Mouse (Mus musculus) right cerebral cortex, adult 2 months (tissue): ENCODE data around the gene Galnt10.

ENCODE experiments used
- DNase-seq, 2 experiments: peaks; one replicate each; pipeline ENCODE4 v3.0.0; 2021 to 2022; ENCODE audit warnings: low spot score in 2 of 2

Gene Galnt10

DNA sequence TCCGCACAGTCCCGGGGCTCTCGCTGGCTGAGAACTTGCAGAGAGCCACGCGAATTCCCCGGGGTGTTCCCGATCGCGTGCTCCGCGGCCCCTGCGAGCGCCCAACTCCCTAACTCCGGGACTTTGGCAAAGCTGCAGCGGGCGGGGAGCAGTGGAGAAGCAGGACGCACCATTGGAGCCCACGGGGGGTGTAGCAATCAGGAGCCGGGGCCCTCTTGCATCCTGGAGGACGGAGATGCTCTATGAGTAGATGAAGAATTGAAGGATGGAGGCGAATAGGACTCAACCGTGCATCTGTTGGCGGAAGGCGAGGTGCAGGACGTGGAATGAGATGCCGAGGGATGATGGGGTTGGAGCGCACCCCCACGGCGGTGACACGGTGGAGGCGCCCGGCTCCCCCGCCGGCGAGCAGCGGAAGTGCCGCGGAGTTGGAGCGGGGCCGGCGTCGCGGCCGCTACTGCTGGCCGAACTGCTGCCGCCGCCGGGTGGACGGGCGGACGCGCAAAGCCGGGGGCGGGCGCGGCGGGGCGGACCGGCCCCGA is at the start of gene Galnt10:
Gene Galnt10 (plus strand): TSS at position 425 of the 542 bp plus-strand sequence.
- peak; percentile 81 to 83 for DNase-seq

DNA sequence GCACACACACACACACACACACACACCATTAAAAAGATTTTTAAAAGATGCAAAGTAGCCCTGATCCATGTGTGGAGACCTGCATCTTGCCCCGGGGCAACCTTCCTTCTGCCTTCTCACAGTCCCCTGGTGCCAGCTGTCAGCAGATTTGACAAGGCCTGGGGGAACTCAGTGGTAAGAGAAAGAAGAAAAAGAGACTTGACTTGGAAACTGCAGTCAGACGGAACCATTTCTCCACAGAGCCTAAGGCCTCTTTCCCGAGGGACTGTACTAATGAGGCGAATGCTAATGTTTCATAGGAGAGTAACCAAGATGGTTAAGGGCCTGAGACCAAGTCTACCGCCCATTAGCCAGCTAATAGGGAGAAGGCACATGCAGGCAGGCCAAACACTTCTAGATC is 49.3 kb upstream of the Galnt10 start:
- DNase-seq: no peak

DNA sequence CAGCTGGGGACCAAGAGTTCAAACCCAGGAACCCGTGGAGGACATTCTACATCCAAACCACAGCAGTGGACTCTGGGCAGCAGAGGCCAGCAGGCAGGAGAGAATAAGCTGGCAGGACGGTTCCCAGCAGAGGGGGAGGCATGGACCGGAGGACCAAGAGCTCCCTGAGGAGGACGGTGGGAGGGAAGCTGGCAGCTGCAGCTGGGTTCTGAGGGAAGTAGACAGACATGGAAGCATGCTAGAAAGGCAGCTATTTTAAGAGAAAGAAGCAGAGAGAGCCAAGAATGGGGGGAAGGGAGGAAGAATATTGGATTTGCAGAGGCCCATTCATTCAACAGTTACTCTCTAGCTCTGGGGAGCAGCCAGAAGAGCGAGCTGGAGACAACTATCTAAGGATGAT is 47.1 kb upstream of the Galnt10 start:
- DNase-seq: peak; percentile 40 to 56

DNA sequence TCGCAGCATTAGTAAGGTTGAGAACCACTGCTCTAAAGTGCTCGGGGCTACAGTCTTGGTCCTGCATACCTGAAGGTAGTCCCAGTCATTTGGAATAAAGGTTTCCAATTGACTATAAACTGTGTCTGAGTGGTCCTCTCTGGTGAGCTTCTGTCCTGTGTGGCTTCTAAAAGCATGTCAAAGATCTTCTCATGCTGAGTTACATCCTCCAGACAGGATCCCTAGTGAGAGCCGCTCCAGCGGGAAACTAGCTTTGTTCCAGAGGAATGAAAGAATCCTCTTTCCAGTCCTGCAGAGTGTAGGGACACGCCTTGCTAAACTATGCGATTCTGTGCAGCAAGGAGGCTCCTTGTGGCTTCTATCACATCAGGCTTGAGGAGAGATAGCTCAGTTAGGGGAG is 45.9 kb upstream of the Galnt10 start:
- no peak for DNase-seq

DNA sequence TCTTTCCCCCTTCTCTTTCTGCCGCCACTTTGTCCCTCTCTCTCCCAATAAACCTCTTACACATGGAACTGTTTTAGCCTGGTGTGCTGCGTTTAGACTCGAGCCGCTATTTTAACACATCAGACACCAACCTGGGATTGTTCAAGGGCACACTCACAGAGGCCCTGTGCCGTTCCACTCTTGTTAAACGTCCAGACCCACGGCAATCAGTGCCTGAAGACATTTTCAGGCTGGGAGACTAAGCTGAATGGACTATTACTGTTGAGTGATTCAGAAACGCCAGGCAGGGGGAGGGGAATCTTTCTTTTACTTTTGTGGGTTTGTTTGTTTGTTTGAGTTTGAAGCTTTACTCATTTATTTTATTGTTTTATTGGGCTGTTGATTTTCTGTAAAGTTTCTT is 45.1 kb upstream of the Galnt10 start:
- no peak for DNase-seq

DNA sequence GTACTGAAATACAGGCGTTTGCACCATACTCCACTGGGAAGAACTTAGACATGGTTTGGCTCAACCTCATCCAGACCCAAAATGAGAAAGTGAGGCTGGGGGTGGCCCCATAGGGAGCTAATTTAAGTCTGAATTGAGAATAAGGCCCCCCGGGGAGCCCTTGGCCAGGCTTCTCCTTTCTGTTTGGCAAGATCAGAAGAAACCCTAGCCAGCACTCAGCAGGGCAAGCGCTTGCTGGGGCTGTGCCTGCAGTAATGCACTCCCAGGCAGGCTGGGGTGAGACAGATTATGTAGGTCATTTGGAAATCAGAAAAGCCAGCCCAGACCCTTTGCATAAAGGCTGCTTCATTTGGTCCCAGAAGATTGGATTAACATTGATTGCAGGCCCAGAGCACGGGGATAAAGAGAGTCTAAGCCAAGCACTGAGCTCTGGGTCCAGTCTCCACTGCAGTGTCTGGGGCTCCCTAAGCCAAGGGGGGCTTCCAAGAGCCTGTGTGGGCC is 44.6 kb upstream of the Galnt10 start:
- DNase-seq: peak; percentile 34 to 50

DNA sequence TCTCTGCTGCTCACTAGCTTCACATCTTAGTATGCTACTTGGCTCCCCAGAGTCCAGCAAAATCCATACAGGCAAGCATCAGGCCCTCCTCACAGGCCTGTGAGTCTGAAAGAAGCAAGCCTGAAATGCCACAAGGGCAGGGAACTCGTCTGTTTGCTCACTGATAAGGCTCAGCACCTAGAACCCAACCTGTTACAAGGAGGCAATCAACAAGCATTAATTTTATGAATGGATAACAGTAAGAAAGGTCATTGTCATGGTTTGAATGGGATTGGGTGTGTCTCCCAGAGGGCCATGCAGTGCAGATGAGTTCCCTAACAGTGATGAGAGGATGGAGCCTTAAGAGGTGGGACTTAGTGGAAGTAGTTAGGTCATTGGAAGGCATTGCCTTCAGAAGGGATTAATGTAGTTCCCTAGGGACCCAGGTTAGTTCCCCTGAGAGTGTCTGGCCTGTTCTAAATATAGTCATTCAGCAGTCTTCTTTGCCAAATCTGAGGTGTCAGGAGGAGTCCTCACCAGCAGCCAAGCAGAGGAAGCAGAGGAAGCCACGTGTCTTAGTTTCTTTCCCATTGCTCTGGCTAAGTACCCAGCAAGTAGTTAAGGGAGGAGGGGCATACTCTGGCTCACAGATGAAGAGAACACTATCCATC is 43.3 kb upstream of the Galnt10 start:
- DNase-seq: no peak

DNA sequence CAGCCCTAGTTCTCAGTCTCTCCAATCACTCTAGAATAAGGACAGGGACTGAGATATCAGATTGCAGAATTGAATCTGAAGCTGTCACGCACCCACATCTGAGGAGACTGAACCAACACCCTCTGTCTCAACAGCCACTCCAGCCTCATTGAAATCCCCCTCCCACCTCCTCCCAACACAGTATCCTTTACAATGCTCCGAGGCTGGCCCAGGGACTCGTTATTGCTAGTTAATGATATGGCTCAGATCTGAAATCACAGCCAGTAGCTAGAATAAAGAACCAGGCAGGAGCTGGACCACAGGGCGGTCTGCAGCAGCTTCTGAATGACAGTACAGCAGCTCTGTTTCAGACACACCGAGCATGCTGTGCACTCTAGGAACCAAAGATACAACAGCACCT is 40.2 kb upstream of the Galnt10 start:
- DNase-seq: no peak

DNA sequence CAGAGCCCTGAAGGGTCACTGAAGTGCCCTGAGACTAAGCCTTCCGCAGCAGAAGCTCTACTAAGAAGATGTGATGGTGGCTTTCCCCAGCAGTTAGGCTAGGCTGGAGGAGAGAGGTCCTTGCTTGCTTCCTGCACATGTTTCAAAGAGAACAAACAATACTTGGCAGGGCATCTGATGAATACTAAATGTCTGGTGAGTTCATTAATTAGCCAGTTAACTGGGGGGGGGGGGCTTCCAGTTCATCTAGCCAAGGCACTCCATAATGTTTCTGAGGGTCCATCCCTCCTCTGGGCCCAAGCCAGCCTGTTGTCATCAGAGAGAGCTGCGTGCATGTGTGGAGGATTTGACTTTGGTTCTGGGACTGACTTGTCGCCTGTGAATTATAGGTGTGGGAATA is 39.6 kb upstream of the Galnt10 start:
- no peak for DNase-seq

DNA sequence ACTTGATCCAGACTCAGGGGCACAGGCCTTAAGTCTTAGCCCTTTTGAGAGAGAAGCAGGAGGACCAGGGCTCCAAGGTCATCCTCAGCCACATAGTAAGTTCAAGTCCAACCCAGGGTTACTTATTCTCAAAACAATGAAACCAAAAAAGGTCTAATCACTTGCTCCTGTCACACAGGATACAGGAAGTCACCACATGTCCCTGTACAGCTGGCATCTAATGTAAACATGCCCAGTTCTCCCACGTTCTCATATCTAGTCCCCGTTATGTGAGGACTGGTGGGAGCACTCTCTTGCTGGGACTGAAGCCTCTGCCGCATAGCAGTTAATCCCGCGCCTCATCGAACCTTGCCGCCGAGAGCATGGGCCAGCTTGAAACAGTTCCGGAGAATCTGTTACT is 30.7 kb upstream of the Galnt10 start:
- DNase-seq: no peak

DNA sequence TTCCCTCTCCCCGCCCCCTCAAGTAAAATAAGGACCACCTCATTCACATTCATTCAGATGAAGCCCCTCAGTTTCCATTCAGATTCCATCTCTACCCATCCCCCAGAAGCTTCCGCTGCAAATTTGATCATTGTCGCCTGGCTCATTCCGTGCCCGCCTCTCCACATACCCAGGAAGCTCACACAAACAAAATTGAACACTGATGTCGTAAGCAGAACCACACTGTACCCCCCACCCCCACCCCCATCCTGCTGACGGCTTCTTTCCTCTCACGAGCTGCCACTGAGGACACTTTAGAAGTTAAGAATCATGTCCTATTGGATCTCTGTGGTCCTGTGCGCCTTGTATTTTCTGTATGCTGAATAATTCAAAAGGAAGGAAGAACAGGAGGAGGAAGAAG is 30.0 kb upstream of the Galnt10 start:
- no peak for DNase-seq

DNA sequence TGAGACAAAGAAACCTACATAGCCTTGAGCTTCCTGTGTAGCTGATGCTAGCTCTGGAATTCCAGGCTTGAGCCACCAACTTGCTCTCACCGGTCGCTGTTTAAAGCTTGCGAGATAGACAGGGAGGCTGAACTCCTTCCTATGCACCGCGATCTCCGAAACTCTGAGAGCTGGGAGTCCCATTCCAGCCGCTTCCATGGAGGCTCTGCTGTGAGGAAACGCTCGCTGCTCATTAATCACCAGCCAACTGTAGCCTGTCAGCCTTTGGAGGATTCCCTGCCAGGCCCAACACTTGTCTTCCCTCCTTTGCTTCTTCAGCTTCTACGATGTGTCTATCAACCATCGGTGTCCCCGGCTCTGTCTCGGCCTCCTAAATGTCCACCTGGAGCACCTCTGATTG is 29.4 kb upstream of the Galnt10 start:
- no peak for DNase-seq

DNA sequence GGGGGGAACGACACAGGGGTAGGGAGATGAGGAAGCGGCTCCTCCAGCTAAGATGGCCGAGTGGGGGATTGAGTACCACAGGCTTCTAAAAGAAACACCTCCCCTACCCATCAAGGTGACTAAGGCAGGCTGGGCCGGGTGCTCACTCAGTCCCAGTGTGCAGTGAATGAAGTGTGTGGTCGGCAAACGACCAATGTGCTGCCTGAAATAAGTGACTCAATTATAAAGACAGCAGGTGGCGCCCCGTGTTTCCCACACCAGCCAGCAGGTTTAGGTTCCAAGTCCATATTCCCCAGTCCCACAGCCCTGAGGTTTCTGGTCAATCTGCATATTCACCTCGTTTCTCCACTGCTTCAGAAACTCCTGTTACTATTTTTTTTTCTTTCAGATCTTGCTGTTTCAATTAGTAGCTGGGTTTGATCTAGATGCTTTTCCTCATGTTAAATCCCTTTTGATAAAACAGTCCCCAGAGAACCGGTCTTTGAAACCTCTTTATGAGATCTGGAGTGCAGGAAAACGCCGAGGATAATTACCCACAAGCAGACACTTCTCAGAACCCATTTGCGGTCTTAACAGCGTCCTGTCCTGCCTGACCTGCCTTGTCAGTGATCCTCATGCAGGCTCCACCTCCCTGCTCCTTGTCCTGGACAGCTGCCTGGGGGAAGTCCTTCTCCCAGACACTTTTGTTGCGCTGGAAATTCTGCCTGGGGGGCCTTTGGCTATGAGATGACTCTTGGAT is 27.5 kb upstream of the Galnt10 start:
- DNase-seq: peak; percentile 48 to 57

DNA sequence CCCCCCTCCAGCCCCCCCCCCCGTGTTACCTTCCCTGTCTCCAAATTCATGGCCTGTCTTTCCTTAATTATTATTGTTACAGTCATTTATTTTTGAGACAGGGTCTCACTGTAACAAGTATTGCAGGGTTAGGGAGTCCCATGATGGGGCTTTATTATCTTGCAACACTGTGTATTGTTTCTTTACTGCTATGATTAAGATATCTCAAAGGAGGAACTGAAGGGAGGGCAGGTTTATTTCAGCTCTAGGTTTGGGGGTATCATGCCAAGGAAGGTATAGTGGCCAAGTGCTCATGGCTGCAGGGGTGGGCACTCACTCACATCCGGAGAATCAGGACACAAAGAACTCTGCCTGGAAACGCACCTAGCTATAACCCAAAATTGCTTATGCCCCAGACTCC is 23.8 kb upstream of the Galnt10 start:
- DNase-seq: no peak

DNA sequence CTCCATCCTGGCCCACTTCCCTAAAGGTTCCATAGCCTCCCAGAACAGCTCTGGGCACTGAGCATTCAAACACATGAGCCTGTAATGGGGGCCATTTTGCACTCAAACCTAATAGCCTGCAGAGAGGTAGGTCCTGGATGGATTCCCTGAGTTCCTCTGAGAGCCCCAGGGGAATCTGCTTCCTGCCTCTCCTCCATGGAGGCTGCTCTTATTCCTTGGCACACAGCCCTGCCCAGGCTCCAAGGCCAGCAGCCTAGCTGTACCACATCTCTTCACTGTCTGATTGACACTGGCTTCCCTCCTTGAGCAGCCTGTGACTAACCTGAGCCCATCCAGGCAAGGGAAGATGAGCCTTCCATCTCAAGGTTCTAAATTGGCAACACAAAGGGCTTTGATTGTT is 23.4 kb upstream of the Galnt10 start:
- no peak for DNase-seq

DNA sequence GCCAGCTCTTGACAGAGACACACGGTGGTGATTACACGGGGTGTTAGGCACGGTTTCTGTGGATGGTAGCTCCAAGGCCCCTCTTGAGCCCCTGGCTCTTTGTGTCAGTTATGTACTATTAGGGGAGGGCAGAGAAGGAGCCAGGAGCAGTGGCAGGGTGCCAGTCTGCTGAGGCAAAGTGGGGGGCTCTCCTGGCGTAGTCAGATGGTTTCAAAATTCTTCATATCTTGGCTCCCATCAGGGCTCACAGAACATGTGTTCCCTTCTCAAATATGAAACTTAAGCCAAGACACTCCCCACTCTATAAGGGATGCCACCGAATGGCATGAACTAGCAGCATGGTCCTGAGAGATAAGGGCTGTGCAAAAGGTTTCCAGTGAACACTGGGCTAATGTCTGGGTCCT is 20.8 kb upstream of the Galnt10 start:
- DNase-seq: no peak

DNA sequence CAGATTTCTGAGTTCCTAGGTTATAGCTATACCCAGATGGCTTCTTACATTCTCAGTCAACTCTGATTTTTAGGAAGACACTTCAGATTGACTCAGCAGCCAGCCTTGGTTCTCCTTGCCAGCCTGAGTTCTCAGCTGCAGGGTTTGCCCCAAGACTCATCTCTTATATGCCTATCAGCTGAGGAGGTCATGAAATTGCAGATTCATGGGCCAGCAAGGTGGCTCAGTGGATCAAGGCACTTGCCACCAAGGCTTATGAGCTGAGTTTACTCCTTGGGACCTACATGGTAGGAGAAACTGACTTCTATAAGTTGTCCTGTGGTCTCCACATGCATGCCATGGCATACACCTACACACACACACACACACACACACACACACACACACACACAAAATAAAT is 19.8 kb upstream of the Galnt10 start:
- no peak for DNase-seq

DNA sequence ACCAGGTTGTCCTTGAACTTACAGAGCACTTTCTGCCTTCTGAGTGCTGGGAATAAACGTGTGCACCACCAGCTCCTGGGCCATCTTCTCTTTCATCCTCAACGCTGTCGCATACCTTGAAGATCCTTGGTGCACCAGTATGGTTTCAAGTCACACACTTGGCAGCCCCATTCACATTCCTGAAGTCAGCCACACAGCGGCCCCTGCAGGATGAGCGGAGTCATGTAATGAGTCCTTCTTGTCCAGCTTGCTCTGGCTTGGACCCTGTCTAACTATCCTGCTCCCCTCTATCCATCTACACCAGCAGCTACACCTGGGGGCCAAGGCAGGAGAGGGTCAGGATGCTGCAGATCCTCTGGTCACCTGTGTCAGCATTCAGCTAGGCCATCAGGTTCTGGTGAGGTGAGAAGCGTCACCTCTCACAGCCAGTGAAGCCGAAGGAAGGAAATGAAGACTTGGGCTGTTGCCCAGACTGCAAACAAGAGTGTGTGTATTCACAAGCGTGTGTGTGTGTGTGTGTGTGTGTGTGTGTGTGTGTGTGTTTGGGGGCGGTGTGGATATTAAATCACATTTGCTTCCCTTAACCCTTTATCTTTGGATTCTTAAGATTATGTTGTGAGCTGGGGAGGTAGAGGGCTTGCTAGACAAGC is 18.0 kb upstream of the Galnt10 start:
- DNase-seq: no peak

DNA sequence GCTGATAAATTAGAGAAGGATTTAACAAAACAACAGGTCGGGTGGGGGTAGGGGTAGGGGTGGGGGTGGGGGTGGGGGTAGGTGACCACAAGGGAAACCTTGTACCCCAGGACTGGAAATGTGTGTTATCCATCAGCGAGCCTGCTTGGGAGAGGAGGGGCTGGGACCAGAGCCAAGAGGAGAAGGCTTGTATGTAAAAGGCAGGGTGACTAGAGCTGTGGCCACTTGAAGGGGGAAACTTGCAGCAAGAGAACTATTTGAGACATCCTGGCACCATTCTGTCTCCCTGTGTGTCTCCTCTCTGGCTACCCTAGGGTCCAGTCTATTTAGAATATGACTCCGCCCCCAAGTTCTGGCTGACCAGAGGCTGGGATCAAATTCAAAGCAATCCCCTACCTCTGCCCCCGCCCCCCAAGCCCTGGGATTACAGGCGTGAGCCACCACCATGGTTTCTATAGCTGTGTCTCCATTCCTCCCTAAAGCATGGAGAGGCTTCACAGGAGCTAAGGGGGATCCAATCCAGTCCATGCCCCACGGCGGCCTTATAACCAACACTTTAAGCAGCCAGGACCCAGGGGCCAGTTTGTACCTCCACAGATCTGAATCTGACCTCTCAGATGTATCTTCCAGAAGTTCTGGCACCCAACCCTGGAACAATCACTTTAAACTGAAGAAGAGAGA is 13.3 kb upstream of the Galnt10 start:
- DNase-seq: no peak

DNA sequence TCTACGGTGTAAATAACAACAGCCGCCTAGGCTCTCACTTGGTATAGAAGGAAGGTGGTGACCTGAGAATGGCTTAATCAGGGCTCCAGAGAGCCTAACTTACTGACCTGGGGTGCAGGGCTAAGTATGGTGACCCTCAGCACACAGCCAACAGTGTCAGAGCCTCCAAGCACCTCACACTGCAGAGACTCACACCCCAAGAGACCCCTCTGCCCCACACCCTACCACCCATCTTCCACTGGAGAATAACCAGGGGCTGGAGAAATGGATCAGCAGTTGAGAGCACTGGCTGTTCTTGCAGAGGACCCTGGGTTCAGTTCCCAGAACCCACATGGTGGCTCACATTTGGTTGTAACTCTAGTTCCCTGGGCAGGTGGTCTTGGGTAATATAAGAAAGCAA is 12.2 kb upstream of the Galnt10 start:
- DNase-seq: no peak

DNA sequence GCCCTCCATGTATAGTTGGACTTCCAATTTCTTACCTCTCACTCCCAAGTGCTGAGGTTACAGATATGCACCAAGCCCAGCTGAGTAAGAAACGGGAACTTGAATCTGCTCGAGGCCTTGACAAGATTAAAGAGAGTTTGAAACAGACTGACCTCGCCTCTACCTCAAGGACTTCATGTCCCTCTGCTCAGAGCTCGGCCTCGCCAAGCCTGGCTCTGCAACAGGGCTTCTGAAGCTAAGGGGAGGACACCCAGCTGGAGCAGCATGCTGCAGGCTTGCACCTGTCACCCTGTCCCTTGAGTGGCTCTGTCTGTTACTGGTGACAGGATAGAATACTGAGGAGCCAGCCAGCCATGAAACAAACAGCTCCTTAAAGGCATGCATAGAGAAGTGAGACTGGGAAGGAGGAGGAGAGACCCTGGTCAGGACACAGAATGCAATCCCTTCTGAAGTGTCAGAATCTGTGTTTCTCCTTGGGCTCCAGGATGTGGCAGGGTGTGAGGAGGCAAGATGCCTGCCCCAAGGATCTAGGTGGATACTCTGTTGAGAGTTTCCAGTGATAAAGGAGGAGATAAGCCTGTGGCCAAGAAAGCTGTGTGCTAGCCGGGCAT is 11.2 kb upstream of the Galnt10 start:
- no peak for DNase-seq

DNA sequence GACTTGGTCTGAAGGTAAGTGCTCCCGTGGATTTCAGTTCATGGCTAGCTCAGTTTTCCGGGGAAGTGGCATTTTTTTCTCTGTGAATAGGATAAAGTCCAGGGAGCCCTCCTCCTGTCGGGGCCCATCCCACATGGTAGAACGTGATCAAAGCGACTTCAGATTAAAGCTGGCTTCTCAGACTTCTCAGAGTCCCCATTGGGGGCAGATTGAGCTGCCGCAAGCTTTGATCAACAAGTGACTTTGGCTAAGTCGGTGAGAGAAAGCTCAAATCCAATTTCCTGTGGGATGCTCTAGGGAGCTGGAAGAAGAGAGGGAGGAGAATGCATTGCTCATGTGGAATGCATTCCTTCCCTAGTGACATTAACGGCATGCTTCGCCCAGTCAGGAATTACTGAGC is 10.1 kb upstream of the Galnt10 start:
- no peak for DNase-seq
